In the genomic region with DNA sequence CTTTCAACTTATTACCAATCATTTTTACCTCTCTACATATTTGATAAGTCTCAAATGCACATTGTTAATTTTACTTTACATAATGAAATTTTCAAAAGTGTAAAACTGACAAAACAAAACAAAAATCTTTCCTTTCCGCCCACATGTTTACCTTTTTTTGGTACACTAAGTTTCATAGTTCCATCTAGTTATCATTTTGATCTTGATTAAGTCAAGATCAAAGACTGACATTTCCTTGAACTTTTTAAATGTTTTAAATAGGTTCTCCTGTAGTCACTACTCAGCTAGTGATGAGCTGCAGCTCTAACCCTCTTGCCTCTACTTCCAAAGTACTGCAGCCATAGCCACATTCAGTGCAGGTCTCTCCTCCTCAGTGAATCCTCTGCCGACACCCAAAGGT, we compare ENCODE assay signal across 26 mouse cellular contexts.
"Had no signal": no experiment of that assay in that cellular context is flagged by ENCODE, and none has a peak within 500 bp of the region (broad histone marks: within the 10 kb centered on the region; RNA-seq: fewer than 3 reads in every experiment).

No protein-coding gene starts in this region.

- H3K36me3 ChIP-seq: heart, embryonic 10.5 days; heart, embryonic 12.5 days; hindbrain, embryonic 10.5 days; hindbrain, embryonic 12.5 days; intestine, embryonic 15.5 days; kidney, embryonic 15.5 days; limb, embryonic 13.5 days; limb, embryonic 15.5 days; liver, embryonic 12.5 days had no signal

- H3K9ac ChIP-seq: heart, embryonic 12.5 days; hindbrain, embryonic 12.5 days; hindbrain, embryonic 14.5 days; intestine, embryonic 15.5 days; kidney, embryonic 15.5 days; limb, embryonic 13.5 days; limb, embryonic 15.5 days; liver, embryonic 12.5 days; liver, embryonic 14.5 days had no signal

- H3K9me3 ChIP-seq: heart, embryonic 10.5 days; hindbrain, embryonic 12.5 days; intestine, embryonic 15.5 days; kidney, embryonic 15.5 days; limb, embryonic 15.5 days; liver, embryonic 12.5 days had no signal

- H3K4me2 ChIP-seq: heart, embryonic 12.5 days; hindbrain, embryonic 12.5 days; hindbrain, embryonic 14.5 days; intestine, embryonic 15.5 days; kidney, embryonic 15.5 days; limb, embryonic 13.5 days; limb, embryonic 15.5 days; liver, embryonic 12.5 days had no signal

- ATAC-seq: hindbrain, embryonic 16.5 days; intestine, embryonic 15.5 days; liver, embryonic 12.5 days had no signal

- H3K4me1 ChIP-seq: heart, embryonic 10.5 days; heart, embryonic 12.5 days; hindbrain, embryonic 10.5 days; hindbrain, embryonic 12.5 days; intestine, embryonic 15.5 days; kidney, embryonic 15.5 days; limb, embryonic 13.5 days; limb, embryonic 15.5 days; liver, embryonic 12.5 days had no signal

- H3K27me3 ChIP-seq: heart, embryonic 12.5 days; hindbrain, embryonic 12.5 days; intestine, embryonic 15.5 days; kidney, embryonic 15.5 days; limb, embryonic 13.5 days; limb, embryonic 15.5 days; liver, embryonic 12.5 days had no signal

- H3K27ac ChIP-seq: heart, embryonic 10.5 days; hindbrain, embryonic 10.5 days; hindbrain, embryonic 12.5 days; hindbrain, embryonic 14.5 days; intestine, embryonic 15.5 days; kidney, embryonic 15.5 days; kidney, postnatal 0 days; limb, embryonic 13.5 days; limb, embryonic 15.5 days; liver, embryonic 12.5 days; liver, embryonic 14.5 days had no signal

- H3K4me3 ChIP-seq: heart, embryonic 10.5 days; heart, embryonic 12.5 days; hindbrain, embryonic 10.5 days; hindbrain, embryonic 12.5 days; intestine, embryonic 15.5 days; kidney, embryonic 15.5 days; limb, embryonic 13.5 days; limb, embryonic 15.5 days; liver, embryonic 12.5 days had no signal

- DNase-seq: gastrocnemius, postnatal 14 days; gastrocnemius, postnatal 36 days; heart, adult 18-20 months; heart, postnatal 10 days; heart, postnatal 4 days; kidney, adult 11 months; kidney, adult 2 months; kidney, adult 9 months; kidney, postnatal 14 days; kidney, postnatal 36 days; layer of hippocampus, adult 9-11 months; layer of hippocampus, postnatal 36 days; left cerebral cortex, postnatal 4 days had no signal
